Mouse (Mus musculus): ENCODE measurements around the gene Fars2.
"Not testable (repeated sequence)": the region's sequence is repeated elsewhere in the genome, so short reads cannot be mapped to it uniquely, and the experiment has no call there.

The Fars2 gene

DNA sequence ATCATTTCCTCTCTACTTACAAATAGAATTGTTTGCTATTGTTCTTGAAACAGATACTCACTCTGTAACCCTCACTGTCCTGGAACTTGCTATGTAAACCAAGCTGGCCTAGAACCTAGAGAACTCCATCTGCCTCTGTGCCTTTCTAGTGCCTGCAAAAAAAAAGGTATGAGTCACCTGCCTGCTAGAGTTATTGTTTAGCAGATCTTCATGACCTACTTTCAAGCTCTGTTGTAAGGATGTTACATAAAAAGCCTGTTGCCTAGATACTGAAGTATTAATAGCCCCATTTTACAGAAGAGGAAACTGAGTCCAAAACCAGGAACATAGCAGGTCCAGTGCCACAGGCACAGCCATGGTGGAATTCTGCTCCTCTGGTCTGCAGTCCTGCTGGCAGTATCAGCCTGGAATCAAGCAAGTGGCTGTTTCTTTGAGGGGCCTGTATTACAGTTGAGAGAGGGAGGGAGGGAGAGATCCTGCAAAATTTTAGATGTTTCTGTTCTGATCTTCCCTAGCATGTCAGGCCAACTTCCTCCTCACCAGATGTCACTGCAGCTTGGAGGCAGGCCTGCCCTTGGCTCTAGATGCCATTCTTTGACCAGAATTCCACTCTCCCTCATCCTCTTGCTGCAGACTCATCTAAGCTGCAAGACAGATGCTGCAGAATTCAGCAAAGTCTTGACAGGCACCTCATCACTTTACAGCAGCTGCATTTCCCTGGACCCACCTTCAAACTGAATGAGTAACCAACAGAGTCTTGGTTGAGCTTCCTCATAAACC lies 250.7 kb downstream of the Fars2 start:
- DNase-seq (ENCODE audit: low read depth): peak; percentile 20

DNA sequence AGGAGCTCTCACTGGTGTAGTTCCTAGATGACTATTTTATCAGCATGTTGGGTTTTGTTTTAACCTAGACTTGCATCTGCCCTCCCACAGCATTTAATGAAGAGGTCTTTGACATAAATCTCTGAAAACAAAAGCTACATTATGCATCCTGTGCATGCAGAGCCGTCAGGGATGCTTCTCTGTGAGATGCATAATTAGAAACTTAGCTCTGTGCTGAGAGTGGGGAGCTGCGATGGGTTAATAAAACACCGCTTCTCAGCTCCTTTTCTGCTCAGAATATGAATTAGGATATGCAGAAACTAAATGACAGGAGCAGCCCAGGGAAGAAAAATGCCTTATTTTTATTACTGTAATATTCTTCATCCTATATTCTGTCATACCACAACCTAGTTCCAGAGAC lies 251.6 kb downstream of the Fars2 start:
- no peak for DNase-seq (ENCODE audit: low read depth)

DNA sequence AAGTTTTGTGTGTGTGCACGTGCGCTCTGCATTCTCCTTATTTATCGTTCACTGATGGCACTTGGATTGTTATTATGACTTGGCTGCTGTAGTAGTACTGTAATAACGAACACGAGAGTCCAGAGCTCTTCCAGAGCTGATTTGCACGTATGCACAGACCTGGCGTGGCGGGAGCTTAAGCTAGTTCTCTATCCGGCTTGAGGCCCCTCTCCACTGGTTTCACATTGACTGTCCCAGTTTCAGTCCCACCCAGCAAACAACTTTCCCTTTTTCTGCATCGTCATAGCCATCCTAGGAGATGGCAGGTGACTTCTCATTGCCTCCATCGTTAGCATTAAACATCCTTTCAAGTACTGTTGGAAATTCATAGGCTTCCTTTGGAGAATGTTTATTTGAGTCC lies 252.2 kb downstream of the Fars2 start:
- DNase-seq (ENCODE audit: low read depth): peak; percentile 49

DNA sequence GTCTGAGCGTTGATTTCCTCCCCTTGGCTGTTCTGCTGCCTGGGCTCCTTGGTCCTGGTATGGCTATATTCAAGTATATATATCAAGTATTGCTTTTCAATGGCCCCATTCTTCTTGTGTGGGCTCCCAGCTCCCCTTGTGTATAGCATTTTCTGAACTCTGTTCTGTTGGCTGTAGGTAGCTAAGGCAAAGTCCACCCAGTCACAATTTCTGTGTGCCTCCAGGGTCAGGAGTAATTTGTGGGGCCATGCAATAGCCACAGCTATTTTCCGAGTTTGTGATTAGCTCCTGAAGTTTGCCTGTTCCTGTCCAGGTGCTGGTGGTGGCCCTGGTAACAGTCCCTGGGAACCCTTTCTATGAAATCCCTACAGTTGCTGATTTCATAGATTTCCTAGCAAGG lies 266.0 kb downstream of the Fars2 start:
- no peak for DNase-seq (ENCODE audit: low read depth)

DNA sequence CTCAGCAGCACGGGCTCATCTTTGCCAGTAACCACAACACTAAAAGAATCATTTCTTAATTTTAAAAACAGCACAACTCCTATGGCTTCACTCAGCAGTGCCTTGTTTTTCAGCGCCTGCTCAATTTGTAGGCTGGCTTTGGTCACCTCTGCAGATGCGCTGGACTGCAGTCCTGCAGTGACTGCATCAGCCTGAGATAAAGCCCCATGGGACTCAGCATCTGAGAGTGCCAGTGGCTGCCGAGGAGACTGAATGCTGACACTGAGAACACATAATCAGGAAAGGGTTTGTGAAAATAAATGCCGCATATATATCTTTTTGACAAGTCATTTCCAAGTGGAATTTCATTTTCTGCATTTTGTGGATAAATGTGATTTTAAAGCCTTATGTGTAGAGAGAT lies 268.9 kb downstream of the Fars2 start:
- no peak for DNase-seq (ENCODE audit: low read depth)

DNA sequence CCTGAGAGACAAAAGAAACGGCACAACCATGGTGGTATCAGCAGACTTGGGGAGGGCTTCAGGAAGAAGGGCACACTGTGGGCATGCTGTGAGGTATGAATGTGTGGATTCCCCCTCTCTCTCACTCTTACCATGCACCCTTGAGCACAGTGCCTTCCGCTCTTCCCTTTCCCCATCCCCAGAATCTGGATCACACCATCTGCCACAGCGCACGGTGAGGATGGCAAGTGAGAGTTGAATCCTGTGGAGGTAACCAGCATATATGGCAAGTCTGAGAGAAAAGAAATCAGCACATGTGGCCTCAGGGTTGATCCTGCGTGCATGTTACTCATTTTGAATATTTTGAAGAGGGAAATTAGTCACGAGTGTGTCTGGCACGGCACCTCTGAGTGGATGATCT lies 274.7 kb downstream of the Fars2 start:
- DNase-seq (ENCODE audit: low read depth): no peak

DNA sequence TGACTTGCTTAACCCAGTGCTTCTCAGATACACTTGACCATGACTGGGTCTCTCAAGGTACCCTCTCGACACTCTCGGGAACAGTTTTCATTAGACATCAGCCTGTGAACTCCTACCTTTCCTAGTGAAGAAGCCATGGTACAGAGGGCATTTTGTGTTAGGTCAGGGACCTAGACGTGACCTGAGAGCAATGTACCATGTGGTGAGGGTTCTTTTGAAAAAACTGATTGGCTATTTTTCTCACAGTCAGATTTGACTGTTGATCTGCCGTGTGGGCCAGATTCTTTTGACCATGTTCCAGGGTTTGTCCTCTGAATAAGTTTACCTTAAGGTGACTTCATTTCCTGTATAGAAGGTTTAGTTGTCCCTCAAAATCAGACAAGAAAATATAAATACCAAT lies 275.5 kb downstream of the Fars2 start:
- DNase-seq (ENCODE audit: low read depth): no peak

DNA sequence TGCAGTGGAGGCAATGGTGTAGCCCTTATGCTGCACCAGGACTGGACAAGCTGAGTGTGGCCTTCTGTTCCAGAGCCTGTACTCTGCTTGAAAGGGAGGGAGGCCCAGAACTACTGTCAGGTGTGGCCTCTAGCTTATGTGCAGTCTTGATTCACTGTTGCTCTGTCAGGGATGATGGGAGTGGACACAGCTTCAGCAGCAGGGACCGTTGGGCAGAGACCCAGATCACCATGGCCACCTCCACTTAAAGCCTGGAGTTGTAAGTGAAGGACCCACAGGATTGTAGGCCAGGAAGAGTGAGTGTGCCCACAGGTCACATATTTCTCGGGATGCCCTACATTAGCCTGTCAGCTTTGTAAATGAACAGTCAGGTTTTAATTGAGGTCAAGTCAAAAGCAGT lies 283.8 kb downstream of the Fars2 start:
- DNase-seq (ENCODE audit: low read depth): no peak

DNA sequence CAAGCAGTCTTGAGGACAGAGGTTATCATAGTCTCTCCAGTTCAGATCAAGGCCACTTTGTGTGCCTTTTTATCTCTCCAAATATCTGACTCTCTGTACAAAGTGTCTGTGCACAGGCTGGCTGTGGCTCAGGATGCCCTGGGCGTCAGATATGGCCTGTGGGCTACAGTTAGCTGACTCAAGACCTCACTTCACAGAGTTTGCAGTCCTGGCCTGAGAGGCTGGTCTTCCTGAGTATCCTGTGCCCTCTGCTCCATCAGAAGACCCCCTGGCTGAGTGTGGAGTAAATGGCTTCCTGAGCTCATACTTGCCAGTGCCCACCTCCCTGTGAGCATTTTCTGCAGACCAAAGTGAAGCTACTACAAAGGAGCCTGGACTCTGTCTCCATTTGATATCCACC lies 296.1 kb downstream of the Fars2 start:
- no peak for DNase-seq (ENCODE audit: low read depth)

DNA sequence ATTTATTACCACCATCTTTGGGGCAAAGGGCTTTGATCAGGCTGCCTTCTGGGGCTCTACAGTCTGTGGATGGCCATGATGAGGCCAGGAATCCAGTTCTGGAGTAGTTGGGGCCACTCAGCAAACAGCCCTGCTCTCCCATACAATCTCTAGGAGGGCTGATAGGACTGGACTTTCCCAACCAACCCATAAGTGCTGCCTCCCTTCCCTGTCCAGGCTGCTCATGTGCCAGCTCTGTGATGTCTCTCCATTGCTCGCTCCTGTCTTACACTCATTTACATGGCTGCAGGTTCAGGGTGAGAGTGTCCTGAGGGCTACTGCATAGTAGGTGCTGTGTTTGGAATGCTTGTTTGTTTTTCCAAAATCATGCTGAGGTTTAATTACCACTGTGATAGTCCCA lies 298.0 kb downstream of the Fars2 start:
- no peak for DNase-seq (ENCODE audit: low read depth)

DNA sequence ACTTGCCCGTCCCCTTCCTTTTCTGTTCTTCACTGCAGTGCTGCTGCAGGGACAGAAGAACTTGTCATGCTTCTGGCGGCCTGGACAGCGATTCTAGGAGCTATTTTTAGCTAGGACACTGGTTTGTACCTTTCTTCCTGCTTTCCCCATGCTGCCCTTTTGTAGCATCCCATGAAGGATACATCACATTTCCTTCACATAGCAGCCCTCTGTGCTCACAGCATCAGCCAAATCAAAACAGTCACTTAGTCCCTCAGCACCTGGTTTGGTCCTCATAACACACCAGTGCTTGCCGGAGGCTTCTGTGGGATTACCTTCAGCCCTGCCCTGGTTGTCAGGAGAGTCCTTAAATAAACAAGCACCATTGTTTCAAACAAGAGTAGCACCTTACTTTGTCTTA lies 299.3 kb downstream of the Fars2 start:
- DNase-seq (ENCODE audit: low read depth): no peak

DNA sequence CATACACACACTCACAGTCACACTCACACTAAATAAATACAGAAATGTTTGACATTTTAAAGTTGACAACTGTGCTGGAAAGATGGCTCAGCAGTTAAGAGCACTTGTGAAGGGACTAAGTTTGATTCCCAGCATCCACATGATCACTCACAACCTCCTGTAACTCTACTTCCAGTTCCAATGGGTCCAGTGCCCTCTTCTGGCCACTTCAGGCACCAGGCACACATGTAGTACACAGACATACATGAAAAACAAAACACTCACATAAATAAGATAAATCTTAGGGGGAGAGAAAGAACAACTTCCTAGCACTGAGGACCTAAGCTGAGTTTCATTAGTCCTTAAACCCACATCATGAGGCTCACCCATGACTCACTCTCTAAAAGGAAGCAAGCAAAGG lies 302.1 kb downstream of the Fars2 start:
- peak; percentile 14 for DNase-seq (ENCODE audit: low read depth)

DNA sequence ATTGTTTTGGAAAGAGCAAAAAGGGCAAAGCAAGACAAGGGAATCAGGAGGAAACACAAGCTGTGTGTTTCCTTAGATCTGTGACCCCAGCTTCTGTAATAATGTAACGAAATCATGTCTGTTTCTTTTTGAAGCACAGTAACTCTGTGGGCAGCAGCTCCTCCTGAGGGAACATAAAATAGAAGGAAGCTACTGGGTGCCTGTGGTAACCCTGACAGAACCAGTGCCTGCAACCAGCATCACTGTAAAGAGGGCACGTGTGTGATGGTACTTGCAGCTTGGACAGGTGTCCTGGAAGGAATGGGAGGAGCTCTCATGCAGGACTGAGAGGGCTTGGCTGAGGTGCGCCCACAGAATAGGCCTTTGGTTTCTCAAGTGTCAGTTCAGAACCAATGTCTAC lies 305.2 kb downstream of the Fars2 start:
- DNase-seq (ENCODE audit: low read depth): no peak

DNA sequence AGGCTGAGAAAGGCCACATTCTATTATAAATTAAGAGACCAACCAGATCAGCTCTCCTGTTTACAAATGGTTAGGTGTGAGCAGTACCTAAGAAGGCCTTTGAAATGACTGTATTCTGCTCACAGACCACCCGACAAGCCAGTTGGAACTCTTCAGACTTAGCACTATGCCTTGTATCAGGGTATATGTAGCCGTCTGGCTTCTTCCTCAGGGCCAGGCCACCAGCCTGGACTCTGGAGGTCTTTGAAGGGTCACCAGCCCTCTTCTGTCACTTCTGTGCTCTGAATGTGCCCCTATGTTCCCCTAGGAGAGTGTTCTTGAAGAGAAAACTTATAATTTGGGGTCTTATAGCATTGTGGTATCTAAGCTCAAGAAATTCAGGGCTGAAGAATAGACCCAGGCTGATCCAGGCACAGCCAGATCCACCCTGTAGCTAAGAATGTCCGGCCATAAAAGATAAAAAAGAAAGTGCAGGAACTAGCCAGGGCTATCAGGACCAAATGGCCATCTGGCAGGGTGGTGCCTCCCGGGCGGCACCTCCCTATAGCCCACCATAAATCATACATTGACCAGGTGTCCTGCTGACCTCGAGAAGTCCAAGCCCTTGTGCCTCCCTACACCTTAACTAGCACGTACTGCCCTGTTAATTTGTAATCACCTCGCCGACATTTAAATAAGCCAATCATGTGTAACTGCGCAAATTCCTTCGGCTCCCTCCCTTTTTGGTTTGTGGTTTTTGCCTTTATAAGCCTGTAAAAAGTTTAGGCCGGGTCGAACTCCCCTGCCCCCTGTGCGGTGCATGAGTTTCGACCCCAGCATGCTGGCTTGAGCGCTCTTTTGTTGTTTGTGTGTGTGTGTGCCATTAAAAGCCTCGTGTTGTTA lies 308.9 kb downstream of the Fars2 start:
- not testable (repeated sequence) for DNase-seq (ENCODE audit: low read depth)

DNA sequence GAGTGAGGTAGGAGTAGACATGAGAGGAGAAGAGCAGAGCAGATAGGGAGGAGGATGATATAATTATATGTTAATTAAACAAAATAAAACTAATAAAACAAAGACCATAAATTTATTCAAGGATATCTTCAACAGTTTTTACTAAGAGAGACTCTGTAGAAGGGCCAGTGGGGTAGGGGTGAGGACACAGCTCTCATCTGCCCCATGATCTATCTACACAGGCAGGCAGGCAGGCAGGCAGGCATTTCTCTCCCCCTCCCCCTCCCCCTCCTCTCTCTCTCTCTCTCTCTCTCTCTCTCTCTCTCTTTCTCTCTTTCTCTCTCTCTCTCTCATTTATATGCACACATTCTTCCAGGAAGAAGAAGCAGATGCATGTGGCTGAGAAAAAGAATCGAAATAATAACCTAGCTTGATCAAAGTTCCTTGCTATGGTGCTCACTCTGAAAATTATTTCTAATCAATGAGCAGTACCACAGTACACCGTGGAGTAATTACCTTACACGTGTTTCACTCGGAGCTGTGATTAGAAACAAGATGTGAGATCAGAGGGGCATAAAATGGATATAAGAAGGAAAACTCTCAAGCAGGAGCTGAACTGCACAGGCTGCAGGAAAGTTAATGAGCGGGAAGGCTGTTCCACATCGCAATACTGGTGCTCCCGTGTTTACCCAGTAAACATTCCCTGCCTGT lies 312.4 kb downstream of the Fars2 start:
- no peak for DNase-seq (ENCODE audit: low read depth)

DNA sequence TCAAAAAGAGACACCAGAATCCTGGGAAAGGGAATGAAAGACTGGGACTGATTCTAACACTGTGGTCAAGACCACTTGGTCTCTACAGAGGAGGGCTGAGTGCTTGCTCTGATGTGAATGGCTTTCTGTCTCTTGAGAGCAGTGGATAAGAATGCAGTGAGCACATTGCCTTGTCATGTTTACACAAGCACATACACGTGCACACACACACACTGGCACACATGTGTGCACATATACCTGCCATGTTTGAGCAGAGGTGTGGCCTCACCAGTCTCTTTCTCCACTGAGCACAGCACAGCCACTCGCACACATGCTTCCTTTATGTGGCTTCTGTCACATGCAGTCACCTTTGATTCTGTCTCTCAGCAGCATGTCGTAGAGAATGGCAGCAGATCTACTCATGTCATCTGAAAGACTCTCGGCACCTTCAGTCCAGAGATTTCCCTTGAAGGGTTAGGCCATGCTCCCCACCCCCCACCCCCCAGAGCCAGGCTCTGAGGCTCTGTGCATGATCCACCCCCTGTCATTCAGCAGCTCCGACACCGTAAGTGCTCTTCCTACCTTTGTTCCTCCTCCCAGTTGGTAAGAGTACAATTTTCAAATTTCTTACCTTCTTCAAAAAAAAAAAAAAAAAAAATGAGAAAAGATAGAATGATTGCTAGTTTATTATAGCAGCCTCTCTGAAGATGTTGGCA lies 313.4 kb downstream of the Fars2 start:
- no peak for DNase-seq (ENCODE audit: low read depth)

DNA sequence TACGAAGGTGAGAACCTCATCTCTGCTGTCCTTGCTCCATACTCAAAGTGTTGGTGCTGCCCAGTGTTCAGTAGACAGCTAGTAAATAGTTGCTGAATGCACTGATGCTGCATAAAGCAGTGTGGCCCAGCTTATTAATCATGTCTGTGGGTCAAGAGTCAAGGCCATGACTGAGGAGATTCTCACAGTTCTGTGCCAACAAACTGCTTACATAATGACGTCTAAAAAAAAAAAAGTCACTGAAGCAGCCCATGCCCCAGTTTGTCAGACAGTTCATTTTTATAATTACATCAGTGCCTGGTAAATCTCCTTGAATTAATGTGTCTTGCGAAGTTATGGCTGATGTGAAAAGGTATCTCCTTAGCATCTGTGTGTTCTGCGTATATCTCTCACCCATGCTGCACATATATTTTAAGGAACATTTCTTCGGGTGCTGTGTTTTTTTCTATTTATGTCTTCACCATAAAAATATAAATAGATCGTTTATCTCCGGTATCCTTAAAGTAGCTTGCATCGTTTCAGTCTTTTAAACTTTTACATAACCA lies 314.8 kb downstream of the Fars2 start:
- no peak for DNase-seq (ENCODE audit: low read depth)

DNA sequence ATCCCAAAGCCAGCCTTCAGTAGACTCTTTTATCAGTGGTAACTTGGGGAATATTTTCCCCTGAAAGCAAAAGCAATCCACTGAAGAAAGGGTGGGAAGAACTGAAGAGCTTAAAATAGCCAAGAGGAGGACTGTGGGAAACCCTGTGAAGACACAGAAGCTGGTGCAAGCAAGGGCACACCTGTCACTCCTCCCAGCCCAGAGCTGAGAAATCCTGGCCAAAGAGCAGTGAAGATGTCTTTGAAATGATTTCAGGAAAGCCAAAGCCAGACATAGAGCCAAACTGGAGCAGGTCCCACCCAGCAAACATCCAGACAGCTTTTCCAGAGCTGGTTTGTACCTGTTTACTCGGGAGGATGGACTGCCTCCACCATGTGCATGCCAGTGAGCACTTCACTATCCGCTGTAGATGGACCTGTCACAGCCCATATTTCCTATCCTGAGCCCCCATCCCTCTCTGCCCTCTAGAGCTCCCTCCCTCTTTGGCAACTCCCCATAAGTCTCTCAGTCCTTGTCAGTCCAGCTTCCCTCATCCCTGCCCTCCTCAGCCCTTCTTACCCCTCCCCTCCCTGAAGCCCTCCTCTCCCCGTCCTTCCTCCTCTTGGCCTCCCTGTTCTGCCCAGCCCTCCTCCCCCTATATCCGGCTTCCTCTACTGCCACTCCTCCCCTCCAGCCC lies 327.7 kb downstream of the Fars2 start:
- DNase-seq (ENCODE audit: low read depth): no peak

DNA sequence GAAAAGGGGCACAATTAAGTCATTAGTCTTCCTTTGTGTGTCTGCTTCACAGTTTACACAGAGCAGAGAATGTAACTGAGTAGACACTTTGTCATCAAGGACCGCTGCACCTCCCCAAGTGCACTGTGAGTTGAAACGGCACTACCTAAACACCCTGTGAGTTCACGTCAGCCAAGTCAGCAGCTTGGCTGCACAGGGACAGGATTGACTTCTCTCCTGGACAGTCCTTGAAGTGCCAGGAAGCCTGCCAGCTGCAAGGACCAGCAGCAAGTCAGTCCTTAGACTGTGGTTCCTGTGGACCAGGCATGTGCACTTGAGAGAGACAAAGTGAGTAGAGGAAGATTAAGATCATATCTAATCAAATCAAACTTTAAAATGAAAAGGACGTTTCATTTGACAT lies 330.7 kb downstream of the Fars2 start:
- DNase-seq (ENCODE audit: low read depth): no peak

DNA sequence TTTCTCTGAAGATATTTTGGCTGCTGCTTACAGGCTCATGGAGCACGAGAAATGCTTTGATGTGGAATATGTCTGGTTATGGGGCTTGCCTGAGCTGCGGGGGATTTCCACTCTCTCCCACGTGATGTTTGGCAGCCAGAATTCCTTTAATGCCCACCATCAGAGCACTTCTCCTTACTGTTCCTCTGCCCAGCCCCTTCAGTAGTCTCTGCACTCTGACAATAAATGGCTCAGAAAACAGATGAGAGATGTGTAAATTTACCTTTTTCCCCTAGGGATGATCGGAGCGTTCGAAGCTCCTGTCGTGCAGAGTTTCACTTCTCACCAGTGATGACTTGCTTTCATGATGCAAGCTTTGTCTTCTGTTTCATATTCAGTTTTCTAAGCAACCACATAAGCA lies 331.4 kb downstream of the Fars2 start:
- peak; percentile 62 for DNase-seq (ENCODE audit: low read depth)

DNA sequence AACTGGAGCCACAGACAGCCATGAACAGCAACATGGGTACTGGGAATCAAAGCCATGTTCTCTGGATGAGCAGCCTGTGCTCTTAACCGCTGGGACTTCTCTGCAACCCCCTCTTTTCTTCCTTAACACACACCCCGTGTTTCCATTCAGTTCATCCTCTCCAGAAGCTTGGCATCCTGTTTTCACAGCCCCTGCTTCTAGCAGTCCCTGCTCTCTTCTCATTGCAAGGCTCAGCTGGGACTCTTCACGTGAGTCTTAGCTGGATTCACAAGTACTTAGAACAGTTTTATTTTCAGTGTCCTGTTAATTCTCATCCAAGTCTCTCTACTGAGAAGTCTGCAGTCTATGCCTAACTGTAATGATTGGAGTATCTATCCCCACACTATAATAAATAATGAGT lies 334.2 kb downstream of the Fars2 start:
- no peak for DNase-seq (ENCODE audit: low read depth)
